Mouse (Mus musculus) left cerebral cortex, adult 11 months (tissue): ENCODE data around the gene Chst11.

Experiments used
- DNase-seq: peaks from one replicate; pipeline ENCODE4 v3.0.0; 2022; ENCODE audit warnings: low spot score

The Chst11 gene

DNA sequence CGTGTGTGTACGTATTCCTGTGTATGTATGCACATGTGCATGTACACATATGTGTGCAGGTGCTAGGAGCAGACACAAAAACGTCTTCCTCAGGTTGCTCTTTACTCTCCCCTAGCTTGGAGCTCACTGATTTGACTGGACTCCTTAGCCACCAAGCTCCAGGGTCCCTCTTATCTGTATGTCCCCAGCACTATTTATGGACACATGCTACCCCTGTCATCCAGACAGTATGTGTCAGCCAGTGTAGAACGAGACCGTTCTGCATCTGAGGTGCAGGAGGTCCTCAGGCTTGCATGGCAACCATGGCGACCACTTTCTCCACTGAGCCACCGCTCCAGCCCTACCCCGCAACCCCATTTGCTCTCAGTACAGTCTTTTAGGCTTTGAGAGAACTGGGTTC, 93.4 kb downstream of the Chst11 start:
- DNase-seq, result no peak

DNA sequence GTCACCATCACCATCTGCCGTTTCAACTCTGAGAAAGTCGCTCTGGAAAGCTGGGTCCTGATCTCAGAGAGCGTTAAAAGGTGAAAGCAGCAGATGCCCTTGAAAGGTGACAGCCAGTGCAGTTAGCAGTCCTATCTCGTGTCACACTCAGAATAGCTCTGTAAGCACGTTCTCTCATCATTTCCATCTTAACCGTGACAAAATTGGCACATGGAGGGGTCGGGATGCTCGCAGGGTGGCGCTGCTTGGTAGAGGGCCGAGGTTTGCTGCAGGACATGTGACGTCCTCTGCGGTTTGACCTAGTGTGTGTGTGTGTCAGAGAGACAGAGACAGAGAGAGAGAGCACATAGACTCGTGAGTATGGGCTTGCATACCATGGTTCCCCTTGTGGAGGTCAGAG, 94.5 kb downstream of the Chst11 start:
- DNase-seq, result no peak

DNA sequence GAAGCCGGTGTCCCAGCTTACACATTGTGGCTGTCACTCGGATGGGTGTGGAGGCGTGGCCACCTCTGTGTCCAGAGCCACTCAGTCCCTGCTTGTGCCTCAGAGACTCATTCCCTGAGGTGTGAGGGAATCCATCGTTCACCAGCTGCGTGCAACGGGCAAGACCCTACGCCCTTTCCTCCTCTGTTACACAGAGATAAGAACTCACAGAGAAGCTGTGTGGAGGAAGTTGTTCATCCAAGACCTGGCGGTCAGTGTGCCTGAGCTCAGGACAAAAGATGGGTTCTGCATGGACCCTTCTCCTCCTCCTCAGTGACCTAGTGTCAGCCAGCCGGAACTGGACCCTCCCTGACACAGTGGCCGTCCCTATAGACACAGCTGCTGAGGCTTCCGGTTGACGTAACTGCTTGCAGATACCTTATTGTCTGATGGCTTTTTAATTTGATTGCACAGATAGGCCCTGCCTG, 95.0 kb downstream of the Chst11 start:
- DNase-seq, result no peak

DNA sequence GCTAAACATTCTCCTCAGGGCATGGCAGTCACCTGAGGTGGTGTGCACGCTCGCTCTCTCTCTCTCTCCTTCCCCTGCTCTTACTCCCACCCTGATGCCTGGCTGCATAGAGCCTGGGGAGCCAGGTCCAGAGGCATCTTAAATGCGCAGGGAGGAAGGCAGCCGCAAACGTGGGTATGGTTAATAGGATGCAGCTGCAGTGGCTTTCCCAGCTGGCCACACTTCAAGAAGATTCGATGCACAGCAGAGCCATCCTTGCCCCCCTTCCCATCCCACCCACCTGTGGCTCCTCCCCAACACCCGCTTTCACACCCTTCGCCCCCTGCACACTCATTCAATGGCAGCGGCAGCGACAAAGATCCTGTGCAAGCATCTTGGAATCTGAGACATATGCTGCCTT, 95.6 kb downstream of the Chst11 start:
- DNase-seq, result no peak

DNA sequence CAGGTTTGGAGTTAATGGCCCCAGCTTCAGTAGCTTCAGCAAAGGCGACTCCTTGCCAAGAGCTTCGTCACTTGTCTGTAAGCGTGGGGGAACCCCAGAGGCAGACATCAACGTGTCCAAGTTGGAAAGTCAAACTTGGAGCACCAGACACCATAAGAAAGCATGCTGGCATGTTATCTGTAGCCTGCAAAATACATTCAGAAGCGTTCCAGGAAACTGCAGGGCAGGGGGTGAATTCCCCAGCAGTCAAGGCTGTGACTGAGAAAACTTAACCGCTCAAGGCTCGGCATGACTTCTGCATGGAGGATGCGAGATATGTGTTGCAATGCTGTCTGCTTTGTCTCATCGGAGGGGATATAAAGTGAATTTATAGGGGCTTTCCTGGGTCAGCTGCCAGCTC, 98.6 kb downstream of the Chst11 start:
- no peak for DNase-seq

DNA sequence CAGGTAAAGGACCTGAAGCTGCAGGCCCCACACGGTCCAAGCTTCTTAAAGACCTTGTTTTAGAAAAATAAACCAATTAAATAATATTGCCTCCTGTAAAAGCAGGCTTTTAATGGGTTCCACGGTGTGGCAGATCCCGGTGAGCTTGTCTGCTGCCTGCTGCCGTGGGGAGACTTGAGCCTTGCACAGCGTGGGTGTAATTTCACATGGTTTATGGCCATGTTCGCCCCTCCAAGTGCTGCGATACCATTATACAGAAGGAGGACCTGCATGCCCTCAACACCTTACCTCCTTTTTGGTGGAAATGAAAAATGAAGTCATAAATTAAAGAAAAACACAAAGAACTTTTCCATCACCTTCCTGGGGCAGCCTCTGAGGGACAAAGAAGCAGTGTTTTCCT, 103.0 kb downstream of the Chst11 start:
- no peak for DNase-seq

DNA sequence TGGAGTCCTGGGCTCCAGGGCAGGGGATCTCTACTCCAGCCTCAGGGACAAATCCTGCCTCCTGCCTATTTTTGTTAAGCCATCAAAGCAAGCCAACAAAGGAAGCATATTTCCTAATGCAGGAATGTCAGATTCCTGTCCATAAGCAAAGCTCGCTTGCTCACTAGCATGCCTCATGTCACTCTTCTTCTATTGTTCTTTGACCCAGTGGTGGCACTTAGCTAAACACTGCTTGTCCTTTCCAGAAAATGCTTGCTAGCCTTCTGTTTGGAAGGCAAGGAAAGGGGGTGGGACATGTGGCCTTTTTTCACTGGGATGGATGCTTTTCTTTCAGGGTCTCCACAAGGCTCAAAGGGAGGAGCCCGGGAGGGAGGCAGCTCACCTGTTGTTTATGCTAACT, 103.5 kb downstream of the Chst11 start:
- no peak for DNase-seq

DNA sequence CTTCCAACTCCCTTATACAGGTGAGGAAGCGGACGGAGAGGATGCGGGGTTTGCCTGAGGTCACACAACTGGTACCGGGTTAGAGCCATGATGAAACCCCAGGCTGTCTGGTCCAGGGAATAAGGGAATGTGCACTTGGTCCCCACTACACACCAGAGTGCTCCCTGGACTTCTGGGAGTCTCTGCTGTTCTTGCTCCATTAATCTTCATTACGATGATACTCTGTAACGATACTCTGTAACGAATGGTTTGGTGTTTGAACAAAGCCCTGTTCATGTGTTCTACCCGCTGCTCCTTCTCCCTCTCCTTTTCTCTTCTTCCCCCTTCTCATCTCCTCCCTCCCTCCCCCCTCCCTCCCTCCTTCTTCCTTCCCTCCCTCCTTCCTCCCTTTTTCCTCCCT, 104.9 kb downstream of the Chst11 start:
- DNase-seq, result no peak

DNA sequence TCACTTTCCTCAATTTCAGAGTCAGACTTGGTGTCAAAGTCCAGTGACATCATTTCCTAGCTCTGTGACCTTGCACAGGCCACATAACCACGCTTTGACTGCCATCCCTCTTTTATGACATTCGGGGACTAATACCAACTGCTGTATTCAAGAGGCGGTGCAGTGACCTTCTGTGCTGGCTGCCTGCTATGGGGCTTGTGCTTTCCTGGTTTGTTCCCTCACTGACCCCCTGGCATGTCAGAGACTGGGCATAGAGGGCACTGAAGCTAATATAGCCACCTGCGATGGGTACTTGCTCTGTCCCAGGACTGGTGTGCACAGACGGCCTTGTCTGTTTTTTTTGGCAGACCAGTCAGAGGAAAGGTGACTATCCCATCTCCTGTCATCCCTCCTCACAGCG, 108.4 kb downstream of the Chst11 start:
- no peak for DNase-seq

DNA sequence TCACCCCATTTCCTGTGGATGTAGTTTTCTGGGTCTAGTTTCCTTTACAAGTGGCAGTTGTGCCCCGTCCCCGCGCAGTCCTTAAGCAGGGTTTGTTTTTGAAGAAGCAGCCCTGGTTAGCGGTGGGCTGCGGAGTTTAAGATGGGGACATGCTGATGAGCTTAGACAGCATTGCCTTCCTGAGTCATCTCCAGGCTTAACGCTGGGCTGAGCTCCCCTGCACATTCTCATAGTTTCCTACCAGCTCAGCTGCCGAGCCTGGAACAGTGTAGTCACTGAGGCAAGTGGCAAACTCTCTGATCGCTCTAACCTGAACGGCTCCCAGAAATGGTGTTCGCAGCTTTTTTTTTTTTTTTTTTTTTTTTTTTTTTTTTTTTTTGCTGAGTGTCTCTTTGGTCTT, 109.0 kb downstream of the Chst11 start:
- no peak for DNase-seq

DNA sequence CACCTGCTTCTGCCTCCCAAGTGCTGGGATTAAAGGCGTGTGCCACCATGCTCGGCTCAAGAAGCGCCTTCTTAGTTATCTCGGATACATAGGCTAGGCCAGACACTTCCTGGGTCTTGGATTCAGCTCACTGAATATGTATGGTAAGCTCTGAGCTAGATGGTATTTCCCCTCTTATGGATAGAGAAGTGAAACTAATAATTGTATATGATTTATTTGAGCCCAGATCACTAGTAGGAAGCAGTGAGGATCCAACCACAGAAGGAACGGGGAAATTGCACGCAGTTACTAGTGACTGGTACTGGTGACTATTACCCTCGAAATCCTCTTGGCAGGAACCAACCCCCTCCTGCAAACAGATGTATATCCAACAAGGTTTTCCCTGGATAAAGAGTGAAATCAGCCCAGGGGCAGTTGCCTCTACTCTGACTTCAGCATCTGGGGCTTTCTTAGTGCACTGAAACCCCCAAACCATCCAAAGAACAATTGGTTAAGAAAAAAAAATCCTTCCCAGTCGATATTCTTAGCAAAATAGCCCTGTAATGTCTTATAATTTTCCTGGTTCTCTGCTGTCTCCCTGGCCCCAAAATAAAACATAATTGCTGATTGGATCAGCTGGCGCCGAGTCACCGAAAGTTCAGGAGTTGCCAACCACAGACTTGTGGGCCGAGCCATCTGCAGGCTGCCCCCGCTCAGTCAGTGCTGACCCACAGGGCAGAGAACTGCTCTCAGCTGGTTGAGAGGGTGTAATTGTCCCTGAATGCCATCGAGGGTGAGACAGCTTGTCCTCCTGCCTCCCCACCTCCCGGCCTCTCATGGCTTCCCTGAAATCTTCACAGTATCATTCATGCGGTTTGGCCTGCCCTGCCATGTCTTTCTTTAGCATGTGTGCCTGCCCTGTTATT, 109.8 kb downstream of the Chst11 start:
- DNase-seq, result no peak

DNA sequence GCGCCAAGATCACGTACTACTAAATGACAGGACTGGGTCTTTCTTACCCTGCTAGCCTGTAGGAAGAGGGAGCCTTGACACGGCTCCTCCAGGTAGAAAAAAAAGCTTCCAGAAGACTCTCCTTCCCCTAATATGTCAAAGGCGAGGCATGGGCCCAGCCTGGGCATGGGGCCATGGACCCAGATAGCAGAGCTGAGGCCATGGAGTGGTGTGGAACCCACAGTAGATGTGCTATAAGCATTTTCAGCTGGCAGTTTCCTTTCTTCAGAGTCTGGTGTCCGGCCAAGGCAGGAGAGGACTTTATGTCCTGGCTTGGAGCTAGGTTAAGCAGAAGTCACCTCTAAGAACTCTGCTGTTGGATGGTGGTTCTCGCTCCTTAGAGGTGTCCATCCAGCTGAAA, 111.0 kb downstream of the Chst11 start:
- DNase-seq, result no peak

DNA sequence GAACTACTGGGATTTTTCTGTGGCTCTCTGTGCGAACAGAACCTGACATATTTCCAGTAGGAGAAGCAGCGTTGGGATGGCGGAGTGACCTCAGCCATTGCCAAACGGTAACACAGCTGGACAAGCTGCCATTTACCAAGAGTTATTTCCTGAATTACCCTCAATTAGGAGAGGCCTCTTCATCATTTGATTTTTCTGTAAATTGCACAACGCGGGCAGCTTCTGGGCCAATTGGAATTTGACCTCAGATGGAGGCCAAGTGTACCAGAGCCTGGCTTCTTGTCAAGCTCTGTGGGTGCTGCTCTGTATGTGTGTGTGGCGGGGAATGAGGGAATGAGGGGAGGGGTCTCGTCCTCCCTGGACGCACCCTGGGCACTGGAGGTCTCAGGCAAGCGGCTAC, 113.6 kb downstream of the Chst11 start:
- no peak for DNase-seq

DNA sequence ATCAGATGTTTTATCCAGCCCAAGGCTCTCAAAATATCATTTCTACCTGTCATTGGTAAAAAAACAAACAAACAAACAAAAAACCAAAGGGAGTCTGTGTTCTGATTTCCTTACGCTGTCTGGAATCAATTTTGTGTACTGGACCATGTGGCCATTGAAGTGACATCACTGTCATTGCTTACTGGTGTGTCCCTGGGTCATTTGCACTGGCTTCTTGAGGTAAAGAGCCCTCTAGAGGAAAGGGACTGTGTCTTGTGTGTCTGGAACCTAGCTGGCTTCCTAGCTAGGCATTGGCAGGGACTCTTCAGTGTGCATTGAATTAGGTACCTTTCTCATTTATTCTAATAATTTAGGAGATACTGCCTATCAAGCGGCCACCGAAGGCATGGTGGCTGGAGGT, 114.4 kb downstream of the Chst11 start:
- no peak for DNase-seq

DNA sequence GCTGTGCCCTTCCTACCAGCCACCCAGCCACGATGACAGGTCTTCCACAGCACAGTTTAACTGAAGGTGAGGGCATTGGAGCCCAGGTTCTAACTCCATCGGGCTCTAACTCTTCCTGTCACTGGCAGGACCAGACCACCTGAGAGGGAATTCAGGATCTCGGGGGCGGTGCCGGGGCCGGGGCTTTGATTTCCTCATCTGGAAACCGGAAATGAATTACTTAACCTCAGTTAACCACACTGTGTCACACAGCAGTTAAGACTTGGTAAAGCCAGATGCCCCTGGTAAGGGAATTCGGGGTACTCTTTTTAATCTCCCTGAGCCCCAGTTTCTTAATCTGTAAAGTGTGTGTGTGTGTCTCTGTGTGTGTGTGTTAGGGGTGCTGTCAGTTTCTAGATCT, 115.6 kb downstream of the Chst11 start:
- DNase-seq, result no peak

DNA sequence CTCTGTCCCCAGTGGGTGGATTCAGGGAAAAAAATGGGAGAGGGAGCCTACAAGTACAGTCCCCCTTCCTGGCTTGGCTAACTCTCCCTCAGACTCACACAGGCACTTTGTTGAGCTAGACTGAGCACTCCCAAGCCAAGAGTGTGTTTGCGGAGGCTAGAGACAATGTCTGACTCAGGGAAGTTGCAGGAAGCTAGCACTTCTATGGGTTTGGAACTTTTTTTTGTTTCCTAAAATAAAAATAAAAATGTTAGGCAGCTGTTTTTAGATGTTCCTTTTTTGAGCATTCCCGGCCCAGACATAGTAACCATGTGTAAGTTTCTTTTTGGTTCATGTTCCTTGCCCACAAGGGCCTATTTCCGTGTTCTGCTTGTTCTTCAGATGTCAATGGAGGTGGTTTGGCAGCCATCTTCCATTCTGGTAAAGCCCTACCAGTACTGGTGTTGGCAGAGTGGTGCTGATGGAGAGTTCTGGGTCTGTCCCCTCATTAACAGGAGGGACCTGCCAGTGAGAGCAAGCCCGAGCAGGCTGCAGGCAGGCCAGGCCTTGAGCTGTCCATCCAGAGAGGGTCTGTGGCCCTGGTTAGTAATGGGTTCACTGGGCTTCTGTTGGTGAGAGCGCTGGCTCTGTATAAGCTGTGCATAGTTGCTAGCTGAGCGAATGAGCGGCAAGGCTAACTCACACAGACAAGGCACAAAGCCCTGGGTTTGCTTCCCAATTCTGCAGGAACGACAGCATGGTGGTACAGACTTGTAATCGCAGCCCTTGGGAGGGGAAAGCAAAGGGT, 116.3 kb downstream of the Chst11 start:
- DNase-seq, result no peak

DNA sequence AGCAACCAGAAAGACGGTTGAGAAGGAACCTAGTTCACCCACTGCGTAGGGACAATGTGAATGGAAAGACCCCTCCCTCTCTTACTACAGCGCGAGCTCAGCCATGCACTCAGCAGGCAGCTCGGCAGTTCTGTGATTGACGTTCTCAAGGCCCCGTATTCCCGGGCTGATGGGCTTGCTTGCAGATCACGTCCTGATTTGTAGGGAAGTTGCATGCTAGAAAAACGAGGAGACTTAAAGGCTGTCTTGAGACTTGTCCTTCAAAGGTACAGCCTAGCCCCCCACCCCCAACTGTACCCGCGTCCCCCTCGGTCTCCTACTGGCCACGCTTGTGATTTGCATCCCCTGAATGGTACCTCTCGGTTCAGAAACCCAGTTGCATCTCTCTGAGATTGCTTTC, 117.4 kb downstream of the Chst11 start:
- no peak for DNase-seq

DNA sequence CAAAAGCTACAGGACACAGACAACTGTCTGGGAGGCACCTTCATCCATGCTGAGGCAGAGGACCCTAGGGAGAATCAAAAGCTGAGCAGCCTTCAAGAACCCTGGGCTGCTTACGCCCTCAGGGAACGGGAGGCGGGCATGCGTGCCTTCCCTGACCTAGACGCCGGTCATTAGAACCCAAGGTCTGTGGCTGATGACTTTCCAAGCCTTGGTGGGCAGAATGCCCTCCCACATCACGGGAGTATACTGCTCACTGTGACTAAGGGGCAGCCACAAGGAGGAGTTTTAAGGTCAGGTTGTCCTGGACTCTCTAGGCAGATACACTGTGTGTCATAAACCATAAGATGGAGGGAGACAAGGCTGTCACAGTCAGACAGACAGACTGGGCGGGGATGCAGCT, 118.9 kb downstream of the Chst11 start:
- DNase-seq, result no peak

DNA sequence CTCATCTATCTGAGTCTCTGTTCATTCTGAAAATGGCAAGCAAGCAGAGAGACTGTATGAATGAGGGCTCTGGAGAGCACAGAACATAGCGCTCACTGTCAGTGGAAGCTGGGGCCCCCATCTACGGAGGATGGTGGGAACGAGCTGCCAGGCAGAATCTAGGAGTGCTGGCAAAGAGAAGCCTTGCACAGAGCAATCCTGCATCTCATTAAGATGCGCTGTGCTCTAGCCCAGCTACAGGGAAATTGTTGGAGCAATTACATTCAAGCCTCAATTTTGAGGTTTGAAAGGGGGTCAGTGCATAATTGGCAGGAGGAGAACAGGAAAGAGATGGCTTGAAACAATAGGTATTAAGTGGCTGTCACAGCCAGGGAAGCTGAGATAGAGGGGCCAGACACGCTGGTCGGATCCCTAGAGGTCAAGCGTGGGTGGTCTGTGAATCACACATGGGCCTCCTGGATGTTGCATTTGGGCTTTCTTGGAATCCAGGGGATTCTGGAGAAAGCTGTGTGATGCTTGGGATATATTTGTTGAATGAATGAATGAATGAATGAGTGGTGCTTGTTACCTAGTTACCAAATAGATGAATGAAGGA, 121.0 kb downstream of the Chst11 start:
- no peak for DNase-seq

DNA sequence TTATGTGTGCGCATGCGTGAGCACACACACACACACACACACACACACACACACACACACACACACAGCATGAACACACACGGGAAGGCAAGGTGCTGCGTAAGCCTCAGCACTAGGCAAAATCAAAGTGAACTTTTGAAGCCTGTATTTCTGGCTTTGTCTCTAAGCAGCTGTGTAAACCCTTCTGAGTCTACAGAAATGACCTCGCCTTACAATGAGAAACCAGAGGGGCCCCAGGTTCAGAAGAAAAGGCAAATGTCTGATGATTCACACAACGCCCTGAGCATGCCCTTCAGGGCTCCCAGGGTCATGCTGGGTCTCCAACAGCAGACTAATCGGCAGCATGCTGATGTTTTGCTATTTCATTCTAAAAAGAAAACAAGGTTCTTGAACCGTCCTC, 122.1 kb downstream of the Chst11 start:
- DNase-seq, result no peak

DNA sequence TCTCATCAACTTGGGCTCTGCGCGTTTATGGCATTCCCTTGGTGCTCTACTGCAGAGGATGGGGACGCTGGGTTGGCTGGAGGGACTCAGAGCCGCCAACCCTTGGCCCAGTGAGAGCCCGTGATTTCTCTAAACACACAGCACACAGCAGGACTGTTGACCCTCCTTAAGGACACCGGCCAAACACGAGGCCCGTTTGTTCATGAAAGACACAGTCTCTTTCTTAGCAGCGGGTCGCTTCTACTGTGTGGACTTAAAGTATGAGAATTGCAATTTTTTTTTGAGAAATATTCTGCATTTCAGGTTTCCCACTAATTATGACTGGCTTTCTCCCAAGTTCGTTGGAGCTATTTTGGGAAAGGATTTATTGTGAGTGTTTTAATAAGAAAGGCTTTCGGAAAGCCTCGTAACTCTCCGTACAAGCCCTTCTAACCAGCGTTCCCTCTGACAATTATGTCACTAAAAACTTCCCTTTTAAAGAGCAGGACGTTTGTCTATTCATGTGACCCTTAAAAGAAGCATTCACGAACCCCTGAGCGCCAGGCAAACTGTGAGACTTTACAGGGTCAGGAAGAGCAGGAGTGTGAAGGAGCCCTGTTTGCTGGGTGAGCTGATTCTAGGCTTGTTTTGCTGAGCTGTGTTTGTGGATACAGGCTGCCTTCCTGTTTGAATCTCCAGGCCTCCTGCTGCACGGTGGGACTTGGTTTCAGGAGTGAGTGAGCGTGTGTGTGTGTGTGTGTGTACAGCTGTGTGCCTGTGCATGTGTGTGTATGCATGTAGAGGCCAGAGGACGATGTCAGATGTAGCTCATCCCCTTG, 122.8 kb downstream of the Chst11 start:
- DNase-seq, result no peak

DNA sequence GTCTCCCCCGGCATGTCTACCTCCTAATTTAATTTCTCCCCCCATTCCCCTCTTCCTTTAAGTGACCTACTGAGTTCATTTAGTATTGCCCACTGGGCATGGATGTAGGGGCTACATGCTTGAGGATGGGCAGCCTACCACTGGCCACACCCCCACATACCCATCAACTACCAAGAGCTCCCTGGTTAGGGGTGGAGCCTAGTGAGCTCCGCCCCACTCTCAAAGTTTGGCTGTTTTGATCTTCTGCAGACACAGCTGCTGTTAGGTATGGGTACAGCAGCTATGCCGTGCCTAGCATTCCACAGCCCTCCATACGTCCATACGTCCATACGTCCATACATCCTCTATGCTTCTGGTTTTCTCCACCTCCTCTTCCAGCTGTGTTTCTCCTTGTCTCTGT, 123.6 kb downstream of the Chst11 start:
- no peak for DNase-seq
